Mouse (Mus musculus) layer of hippocampus, postnatal 36 days (tissue): ENCODE measurements around the gene Tgfb1. TPM values are rescaled to one million over a fixed set of nuclear protein-coding genes. Genes with fewer than 3 reads are reported as not detected.

ENCODE experiments used
- DNase-seq, 2 experiments: peaks; one replicate each; pipeline ENCODE4 v3.0.0; 2022
- total RNA-seq, 2 experiments: library from RNA; stranded (reverse); gene quantifications; 2 replicates each; pipeline ENCODE4 v1.2.3; 2021

The Tgfb1 gene
- total RNA-seq, 2 experiments from 2014 or later: 6.0 to 8.0 TPM

- peak; percentile 89 to 91 for DNase-seq
Measured at GRCm38 (mm10) chr7:25676085-25676781, 10.6 kb upstream of the Tgfb1 start.

GRCm38 (mm10) chr7:25677013-25677412 lies 9.8 kb upstream of the Tgfb1 start:
- no peak for DNase-seq

DNA sequence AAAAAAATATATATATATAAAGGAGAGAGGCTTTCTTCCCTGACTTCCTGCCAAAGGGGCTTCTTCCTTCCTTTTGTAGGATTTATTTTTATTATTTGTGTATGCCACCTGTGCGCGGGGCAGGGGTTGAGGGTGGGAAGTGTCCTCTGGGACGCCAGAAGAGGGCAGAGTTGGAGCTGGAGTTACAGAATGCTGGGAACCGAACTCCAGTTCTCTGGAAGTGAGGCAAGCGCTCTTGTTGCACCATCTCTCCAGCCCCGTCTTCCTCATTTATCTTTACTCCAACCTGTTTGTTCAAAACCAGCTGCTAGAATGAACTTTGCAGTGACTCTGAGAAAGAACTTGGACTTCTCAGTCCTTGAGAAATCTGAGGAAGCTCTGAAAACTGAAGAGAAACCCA lies 6.8 kb upstream of the Tgfb1 start:
- DNase-seq: no peak

DNA sequence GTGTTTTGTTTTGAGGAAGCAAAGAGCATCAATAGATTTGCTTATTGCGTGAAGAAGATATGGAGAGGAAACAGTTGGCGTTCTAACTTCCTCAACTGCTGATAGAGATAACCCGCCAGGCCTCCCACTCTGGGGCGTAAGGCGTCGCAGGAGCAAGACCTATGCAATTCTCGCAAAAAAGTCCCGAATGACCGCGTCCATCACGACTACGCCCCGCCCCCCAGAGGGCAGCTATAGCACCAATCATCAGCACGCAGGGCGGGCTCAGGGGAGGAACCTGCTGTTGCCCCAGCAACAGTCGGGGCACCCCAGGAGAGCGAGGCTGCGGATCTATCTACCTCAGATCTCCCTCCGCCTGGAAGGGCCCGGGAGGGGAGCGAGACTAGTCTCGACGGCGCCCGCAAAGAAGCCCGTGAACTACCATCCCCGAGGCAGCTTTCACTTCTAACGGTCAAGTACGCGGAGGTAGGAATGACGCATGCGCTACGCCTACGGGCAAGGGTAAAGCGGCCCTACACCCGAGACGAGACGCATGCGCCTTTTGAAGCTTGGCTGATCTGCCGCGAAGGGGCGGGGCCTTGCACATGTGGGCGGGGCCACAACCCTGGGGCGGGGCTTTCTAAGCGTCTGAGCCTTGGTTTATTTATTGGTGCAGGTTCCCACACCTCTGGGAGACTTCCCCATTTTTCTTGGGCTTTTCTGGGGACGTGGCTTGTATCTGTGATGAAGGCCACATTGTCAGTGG lies 6.1 kb upstream of the Tgfb1 start, which contains the start of gene B9d2:
Gene B9d2 (plus strand): TSS at position 267 of the 745 bp plus-strand sequence.
- peak; percentile 95 to 97 for DNase-seq

- no peak for DNase-seq
Measured at GRCm38 (mm10) chr7:25681341-25682231, 5.2 kb upstream of the Tgfb1 start.

DNA sequence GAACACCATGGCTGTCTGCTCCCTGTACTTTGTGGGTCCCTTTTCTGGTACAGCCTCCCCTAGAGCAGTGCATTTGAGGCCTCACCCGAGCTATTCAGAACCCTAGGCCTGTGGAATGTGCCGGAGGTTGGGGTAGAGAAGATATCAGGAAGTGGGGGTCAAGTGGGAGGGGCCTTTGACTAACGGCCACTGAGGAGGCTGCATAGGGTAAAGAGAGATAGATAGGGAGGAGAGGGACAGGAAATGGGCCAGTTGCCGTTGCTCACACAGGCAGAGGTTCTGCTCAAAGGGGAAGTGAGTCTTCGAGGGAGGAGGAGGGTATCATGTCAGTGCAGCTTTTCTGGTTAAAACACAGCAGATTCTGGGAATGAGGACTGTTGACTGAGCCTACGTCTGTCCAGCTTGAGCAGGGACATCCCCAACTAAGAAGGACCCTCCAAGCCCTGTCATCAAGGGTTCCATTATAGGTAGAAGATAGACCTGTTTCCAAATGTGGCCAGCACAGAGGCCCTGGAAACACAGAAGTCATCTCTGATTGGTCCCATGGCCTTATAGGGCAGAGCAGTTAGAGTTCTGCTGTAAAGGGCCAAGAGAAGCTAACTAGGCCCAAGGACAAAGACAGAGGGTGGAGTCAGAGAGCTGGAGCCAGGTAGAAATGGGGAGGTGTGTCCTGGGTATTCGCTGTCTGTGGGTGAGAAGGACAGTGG lies 3.2 kb upstream of the Tgfb1 start:
- DNase-seq: no peak

GRCm38 (mm10) chr7:25684659-25685058 lies 2.1 kb upstream of the Tgfb1 start:
- no peak for DNase-seq

DNA sequence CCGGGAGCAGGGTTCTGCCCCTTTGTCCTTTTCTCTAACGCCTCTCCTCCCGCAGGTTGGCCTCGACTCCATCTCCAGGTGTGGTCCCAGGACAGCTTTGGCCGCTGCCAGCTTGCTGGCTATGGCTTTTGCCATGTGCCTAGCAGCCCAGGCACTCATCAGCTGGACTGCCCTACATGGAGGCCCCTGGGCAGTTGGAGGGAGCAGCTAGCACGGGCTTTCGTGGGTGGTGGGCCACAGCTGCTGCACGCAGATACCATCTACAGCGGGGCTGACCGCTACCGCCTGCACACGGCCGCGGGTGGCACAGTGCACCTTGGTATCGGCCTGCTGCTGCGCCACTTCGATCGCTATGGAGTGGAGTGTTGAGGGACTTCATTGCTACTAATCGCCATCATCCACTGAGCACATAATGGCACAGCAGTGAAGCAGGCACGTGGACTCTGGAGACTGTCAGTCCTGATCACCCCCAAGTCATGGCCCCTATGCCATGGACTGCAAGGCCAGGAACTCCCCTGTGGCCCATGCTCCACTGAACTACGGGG lies 804 bp upstream of the Tgfb1 start:
- no peak for DNase-seq

DNA sequence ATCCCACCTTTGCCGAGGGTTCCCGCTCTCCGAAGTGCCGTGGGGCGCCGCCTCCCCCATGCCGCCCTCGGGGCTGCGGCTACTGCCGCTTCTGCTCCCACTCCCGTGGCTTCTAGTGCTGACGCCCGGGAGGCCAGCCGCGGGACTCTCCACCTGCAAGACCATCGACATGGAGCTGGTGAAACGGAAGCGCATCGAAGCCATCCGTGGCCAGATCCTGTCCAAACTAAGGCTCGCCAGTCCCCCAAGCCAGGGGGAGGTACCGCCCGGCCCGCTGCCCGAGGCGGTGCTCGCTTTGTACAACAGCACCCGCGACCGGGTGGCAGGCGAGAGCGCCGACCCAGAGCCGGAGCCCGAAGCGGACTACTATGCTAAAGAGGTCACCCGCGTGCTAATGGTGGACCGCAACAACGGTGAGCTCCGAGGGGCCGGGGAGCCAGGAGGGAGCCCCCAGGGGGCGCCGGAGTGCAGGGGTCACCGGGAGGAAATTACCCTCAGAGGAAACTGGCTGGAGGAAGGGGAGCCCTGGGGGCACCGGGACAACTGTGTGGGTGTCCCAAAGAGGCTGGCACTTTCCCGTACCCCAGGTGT lies 1.1 kb downstream of the Tgfb1 start:
- DNase-seq: no peak

GRCm38 (mm10) chr7:25688810-25689586 lies 2.2 kb downstream of the Tgfb1 start:
- DNase-seq: no peak

GRCm38 (mm10) chr7:25689603-25690021 lies 2.8 kb downstream of the Tgfb1 start:
- DNase-seq: no peak

DNA sequence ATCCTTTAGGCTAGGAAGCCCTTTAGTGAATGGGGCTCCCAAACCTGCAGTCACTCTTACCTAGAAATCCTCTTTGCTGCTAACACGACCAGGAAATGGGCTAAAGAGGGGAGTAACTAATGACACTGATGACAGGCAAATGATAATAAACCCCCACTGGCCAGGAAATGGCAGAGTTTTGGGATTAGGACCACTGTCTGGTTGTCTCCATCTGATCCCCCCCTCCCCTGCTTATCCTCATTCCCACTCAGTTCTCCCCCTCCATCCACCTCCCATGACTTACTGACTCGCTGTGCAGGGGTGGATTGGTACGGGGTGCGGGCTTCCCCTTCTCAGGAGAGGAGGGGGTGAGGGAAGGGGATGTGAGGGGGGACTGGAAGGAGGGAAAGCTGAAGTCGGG lies 3.2 kb downstream of the Tgfb1 start:
- no peak for DNase-seq

DNA sequence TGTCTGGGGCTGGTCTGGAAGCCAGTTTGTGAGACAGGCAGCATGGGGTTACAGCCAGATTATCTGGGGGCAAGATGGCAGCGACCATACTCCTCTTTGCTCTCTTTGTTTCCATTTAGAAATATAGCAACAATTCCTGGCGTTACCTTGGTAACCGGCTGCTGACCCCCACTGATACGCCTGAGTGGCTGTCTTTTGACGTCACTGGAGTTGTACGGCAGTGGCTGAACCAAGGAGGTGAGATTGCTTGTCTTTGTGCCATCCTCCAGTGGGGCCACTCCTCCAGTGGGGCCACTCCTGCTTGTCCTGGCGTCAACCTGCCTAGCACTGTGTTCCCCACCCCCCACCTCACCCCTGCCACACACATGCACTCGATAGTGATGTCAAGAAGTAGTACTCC lies 7.3 kb downstream of the Tgfb1 start:
- DNase-seq: no peak

GRCm38 (mm10) chr7:25699851-25700250 lies 13.0 kb downstream of the Tgfb1 start:
- no peak for DNase-seq

DNA sequence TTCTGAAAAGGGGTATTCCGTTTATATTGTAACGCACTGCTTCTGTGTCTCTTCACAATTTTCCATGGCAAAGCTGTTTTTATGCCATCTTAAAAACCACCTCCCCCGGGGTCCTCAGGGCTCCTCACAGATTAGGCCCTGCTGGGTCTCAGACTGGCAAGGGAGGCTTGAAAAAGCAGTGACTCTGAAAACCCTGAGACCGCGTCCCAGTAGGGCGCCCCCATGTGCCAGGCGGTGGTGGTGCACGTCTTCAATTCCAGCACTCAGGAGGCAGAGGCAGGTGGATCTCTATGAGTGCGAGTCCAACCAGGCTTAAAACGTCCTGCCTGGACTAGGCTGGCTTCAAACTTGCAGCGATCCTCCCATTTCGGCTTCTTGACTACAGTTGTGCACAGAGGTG lies 13.9 kb downstream of the Tgfb1 start:
- DNase-seq: no peak

GRCm38 (mm10) chr7:25702350-25702749 lies 15.5 kb downstream of the Tgfb1 start:
- DNase-seq: no peak

DNA sequence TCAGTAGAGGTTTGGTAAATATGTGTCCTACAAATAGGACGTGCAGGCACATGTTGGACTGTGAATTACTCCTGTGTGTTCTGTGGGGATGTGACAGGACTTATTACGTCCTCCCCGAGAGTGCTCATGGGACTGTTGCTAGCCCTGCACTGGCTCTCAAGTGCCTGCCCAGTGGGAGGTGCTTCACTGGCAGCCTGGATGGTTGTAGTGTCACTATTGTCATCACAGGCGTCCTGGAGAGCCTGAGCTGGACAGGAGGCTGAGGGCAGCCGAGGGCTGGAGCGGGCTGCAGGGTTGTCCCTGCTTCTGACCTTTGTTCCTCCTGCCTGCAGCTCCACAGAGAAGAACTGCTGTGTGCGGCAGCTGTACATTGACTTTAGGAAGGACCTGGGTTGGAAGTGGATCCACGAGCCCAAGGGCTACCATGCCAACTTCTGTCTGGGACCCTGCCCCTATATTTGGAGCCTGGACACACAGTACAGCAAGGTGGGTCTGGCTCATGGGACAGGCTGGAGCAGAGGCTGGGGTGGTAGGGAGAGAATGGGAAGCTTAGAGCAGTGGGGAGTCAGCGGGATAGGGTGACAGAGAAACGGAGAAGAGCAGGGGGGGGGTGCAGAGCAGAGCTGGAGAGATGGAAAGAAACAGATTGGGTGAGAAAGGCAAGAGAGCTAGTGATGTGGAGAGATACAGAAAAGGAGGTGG lies 17.1 kb downstream of the Tgfb1 start:
- no peak for DNase-seq

DNA sequence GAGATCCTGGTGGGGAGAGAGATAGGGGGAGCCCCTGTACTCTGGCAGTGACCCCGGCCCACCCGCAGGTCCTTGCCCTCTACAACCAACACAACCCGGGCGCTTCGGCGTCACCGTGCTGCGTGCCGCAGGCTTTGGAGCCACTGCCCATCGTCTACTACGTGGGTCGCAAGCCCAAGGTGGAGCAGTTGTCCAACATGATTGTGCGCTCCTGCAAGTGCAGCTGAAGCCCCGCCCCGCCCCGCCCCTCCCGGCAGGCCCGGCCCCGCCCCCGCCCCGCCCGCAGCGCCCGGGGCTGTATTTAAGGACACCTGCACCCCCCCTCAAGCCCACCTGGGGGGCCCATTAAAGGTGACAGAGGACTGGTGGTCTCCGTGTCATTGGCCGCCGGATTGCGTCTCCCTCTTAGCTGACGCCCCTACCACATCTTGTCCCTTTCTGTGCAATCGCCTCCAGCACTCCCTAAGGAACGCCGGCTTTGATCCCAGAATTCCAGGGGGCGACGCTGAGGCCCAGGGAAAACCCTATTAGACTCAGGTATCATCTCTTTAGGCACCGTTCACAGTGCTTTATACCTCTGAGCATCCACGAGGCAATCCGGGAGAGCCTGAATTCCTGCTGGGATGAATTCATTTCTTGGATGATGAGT lies 18.0 kb downstream of the Tgfb1 start:
- no peak for DNase-seq

- DNase-seq: no peak
Measured at GRCm38 (mm10) chr7:25705801-25706251, 19.0 kb downstream of the Tgfb1 start.
